ENCODE assay signal across 9 mouse cellular contexts in genomic region chr8:11999736-12000458, GRCm38 (mm10).
DNase-seq lines count a peak whose midpoint lies in the region; ATAC-seq lines count a peak whose summit lies in the region.
"Had no signal": no experiment of that assay in that cellular context is flagged by ENCODE, and none has a peak within 500 bp of the region (broad histone marks: within the 10 kb centered on the region; RNA-seq: fewer than 3 reads in every experiment).

No protein-coding gene starts in this region.

- intact Hi-C loops in gastrocnemius, postnatal 36 days (cut with DNase I), result loop anchor here (2.0 to 5.0 kb wide), 2 partner anchors 192 to 561 kb away; no protein-coding TSS in a partner anchor

- no peaks in the 10 kb centered on the region for H3K9me3 ChIP-seq in hindbrain, embryonic 14.5 days (ENCODE audit: control insufficient read depth, low read length)
- no peaks in the 10 kb centered on the region for H3K9me3 ChIP-seq in midbrain, embryonic 16.5 days (replicated peaks; ENCODE audit: control insufficient read depth, low read length, poor library complexity, severe bottlenecking)
- H3K9me3 ChIP-seq: limb, embryonic 12.5 days had no signal

- H3K27ac ChIP-seq in hindbrain, embryonic 14.5 days, result no peak overlapping the region
- no peak overlapping the region for H3K27ac ChIP-seq in midbrain, embryonic 16.5 days (ENCODE audit: low read length)
- H3K27ac ChIP-seq: limb, embryonic 12.5 days had no signal

- 23% methylated on average over 23 of the region's 23 CpGs for WGBS in hindbrain, embryonic 14.5 days
- WGBS in midbrain, embryonic 16.5 days, result 20% methylated on average over 23 of the region's 23 CpGs

- no peaks in the 10 kb centered on the region for H3K36me3 ChIP-seq in hindbrain, embryonic 14.5 days (replicated peaks; ENCODE audit: control insufficient read depth, insufficient read depth)
- no peaks in the 10 kb centered on the region for H3K36me3 ChIP-seq in midbrain, embryonic 16.5 days (ENCODE audit: control insufficient read depth, insufficient read depth, low read length)
- H3K36me3 ChIP-seq: limb, embryonic 12.5 days had no signal

- H3K4me1 ChIP-seq in hindbrain, embryonic 14.5 days (replicated peaks; ENCODE audit: control insufficient read depth, insufficient read depth, low read length), result peaks cover 9% of the 10 kb centered on the region; the same call in 1 of the 2 replicates
- H3K4me1 ChIP-seq in midbrain, embryonic 16.5 days (ENCODE audit: control insufficient read depth, insufficient read depth, low read length), result 0 out of 2 replicates have a peak, but pooled peaks cover 4% of the 10 kb centered on the region

- H3K9ac ChIP-seq in hindbrain, embryonic 14.5 days, result no peak overlapping the region
- no peak overlapping the region for H3K9ac ChIP-seq in midbrain, embryonic 16.5 days (ENCODE audit: low read depth, low read length)
- H3K9ac ChIP-seq: limb, embryonic 12.5 days had no signal

- ATAC-seq in hindbrain, embryonic 14.5 days (ENCODE audit: low FRiP score), result 0 out of 2 replicates have a peak, but pooled peaks have one; percentile 70
- peak; percentile 70 for ATAC-seq in midbrain, embryonic 16.5 days

- peaks cover 76% of the 10 kb centered on the region for H3K27me3 ChIP-seq in hindbrain, embryonic 14.5 days (ENCODE audit: control insufficient read depth, insufficient read depth, low read length)
- H3K27me3 ChIP-seq in midbrain, embryonic 16.5 days (ENCODE audit: control insufficient read depth, insufficient read depth, low read depth, low read length), result peaks cover 30% of the 10 kb centered on the region

- DNase-seq in gastrocnemius, adult 18-20 months (ENCODE audit: low spot score), result peak; percentile 10
- DNase-seq in gastrocnemius, postnatal 36 days, result no peak
- peak; percentile 47 to 52 for DNase-seq in adrenal gland, adult 18-20 months (ENCODE audit: low spot score in 2 of 2)
- peak; percentile 66 for DNase-seq in embryo, embryonic 9.5 days (ENCODE audit: extremely low spot score)
- peak; percentile 88 for DNase-seq in hindbrain, embryonic 14.5 days (ENCODE audit: low spot score)
- DNase-seq in left cerebral cortex, adult 18-20 months (ENCODE audit: low spot score in 2 of 2), result peak; percentile 74
- DNase-seq in urinary bladder, postnatal 36 days (ENCODE audit: low spot score in 2 of 2), result peak; percentile 41 to 49

- no peak overlapping the region for H3K4me2 ChIP-seq in hindbrain, embryonic 14.5 days (replicated peaks)
- no peak overlapping the region for H3K4me2 ChIP-seq in midbrain, embryonic 16.5 days (ENCODE audit: low read length)
- H3K4me2 ChIP-seq: limb, embryonic 12.5 days had no signal

- H3K4me3 ChIP-seq in hindbrain, embryonic 14.5 days (replicated peaks; ENCODE audit: low read length), result no peak overlapping the region
- no peak overlapping the region for H3K4me3 ChIP-seq in midbrain, embryonic 16.5 days (ENCODE audit: low read depth, low read length)
- H3K4me3 ChIP-seq: limb, embryonic 12.5 days had no signal

Comparison
In these comparisons a context has a peak if more than half of its experiments do, and no peak if none do; other contexts are left out.
1. DNase-seq: peak in gastrocnemius, adult 18-20 months (single experiment), adrenal gland, adult 18-20 months (2 of 2), embryo, embryonic 9.5 days (single experiment), hindbrain, embryonic 14.5 days (single experiment), left cerebral cortex, adult 18-20 months (2 of 2) and urinary bladder, postnatal 36 days (2 of 2); none in gastrocnemius, postnatal 36 days (0 of 2).